Mouse (Mus musculus): ENCODE measurements around the gene Dst.

GRCm38 (mm10) chr1:33967206-33967605, 59.2 kb downstream of the Dst start:
- TF ChIP-seq CTCF (IDR thresholded peaks at IDR 0.05; ENCODE audit: low read depth), result no peak
- TF ChIP-seq EP300 (IDR thresholded peaks at IDR 0.05; ENCODE audit: low read depth), result no peak

Measured in liver, embryonic 14.5 days (tissue).